Mouse (Mus musculus): Measurements from ENCODE around the gene Lrch1. TPM values are rescaled to one million over a fixed set of nuclear protein-coding genes. Genes with fewer than 3 reads are reported as not detected.

Gene Lrch1
- total RNA-seq, 2 experiments from 2014 or later = 9.3 to 12.1 TPM

- ATAC-seq (replicated peaks; ENCODE audit: poor library complexity) = no peak
These were observed 23.6 kb downstream of the Lrch1 start for GRCm38 (mm10) chr14:74924031-74924430.

GRCm38 (mm10) chr14:74922039-74922736 lies 25.5 kb downstream of the Lrch1 start:
- ATAC-seq (replicated peaks; ENCODE audit: poor library complexity) = peak; percentile 53

- peak; percentile 34 for ATAC-seq (replicated peaks; ENCODE audit: poor library complexity)
These were observed 26.2 kb downstream of the Lrch1 start for GRCm38 (mm10) chr14:74921471-74921870.

GRCm38 (mm10) chr14:74919132-74919531 lies 28.5 kb downstream of the Lrch1 start:
- ATAC-seq (replicated peaks; ENCODE audit: poor library complexity) = no peak

GRCm38 (mm10) chr14:74918521-74919103 lies 29.1 kb downstream of the Lrch1 start:
- ATAC-seq (replicated peaks; ENCODE audit: poor library complexity) = no peak

- ATAC-seq (replicated peaks; ENCODE audit: poor library complexity) = no peak
These were observed 30.1 kb downstream of the Lrch1 start for GRCm38 (mm10) chr14:74917504-74918124.

GRCm38 (mm10) chr14:74916691-74917090 lies 31.0 kb downstream of the Lrch1 start:
- no peak for ATAC-seq (replicated peaks; ENCODE audit: poor library complexity)

- no peak for ATAC-seq (replicated peaks; ENCODE audit: poor library complexity)
These were observed 31.6 kb downstream of the Lrch1 start for GRCm38 (mm10) chr14:74916075-74916474.

- ATAC-seq (replicated peaks; ENCODE audit: poor library complexity) = no peak
These were observed 32.0 kb downstream of the Lrch1 start for GRCm38 (mm10) chr14:74915658-74916057.

GRCm38 (mm10) chr14:74915025-74915424 lies 32.7 kb downstream of the Lrch1 start:
- ATAC-seq (replicated peaks; ENCODE audit: poor library complexity) = no peak

GRCm38 (mm10) chr14:74913381-74914230 lies 34.1 kb downstream of the Lrch1 start:
- ATAC-seq (replicated peaks; ENCODE audit: poor library complexity) = peak; percentile 38

GRCm38 (mm10) chr14:74910363-74910762 lies 37.3 kb downstream of the Lrch1 start:
- ATAC-seq (replicated peaks; ENCODE audit: poor library complexity) = no peak

GRCm38 (mm10) chr14:74909021-74909420 lies 38.7 kb downstream of the Lrch1 start:
- no peak for ATAC-seq (replicated peaks; ENCODE audit: poor library complexity)

- peak; percentile 80 for ATAC-seq (replicated peaks; ENCODE audit: poor library complexity)
These were observed 39.4 kb downstream of the Lrch1 start for GRCm38 (mm10) chr14:74908250-74908649.

- no peak for ATAC-seq (replicated peaks; ENCODE audit: poor library complexity)
These were observed 40.0 kb downstream of the Lrch1 start for GRCm38 (mm10) chr14:74907706-74908105.

GRCm38 (mm10) chr14:74905990-74906389 lies 41.7 kb downstream of the Lrch1 start:
- peak; percentile 70 for ATAC-seq (replicated peaks; ENCODE audit: poor library complexity)

GRCm38 (mm10) chr14:74904442-74904841 lies 43.2 kb downstream of the Lrch1 start:
- ATAC-seq (replicated peaks; ENCODE audit: poor library complexity) = no peak

- no peak for ATAC-seq (replicated peaks; ENCODE audit: poor library complexity)
These were observed 44.6 kb downstream of the Lrch1 start for GRCm38 (mm10) chr14:74903047-74903446.

GRCm38 (mm10) chr14:74900705-74901369 lies 46.8 kb downstream of the Lrch1 start:
- peak; percentile 74 for ATAC-seq (replicated peaks; ENCODE audit: poor library complexity)

GRCm38 (mm10) chr14:74899953-74900704 lies 47.5 kb downstream of the Lrch1 start:
- ATAC-seq (replicated peaks; ENCODE audit: poor library complexity) = peak; percentile 32

Measured in megakaryocyte progenitor cell, adult 5-6 weeks (primary cell).